Mouse (Mus musculus) limb, embryonic 13.5 days (tissue): Measurements from ENCODE around the gene Rtraf. TPM values are rescaled to one million over a fixed set of nuclear protein-coding genes. Genes with fewer than 3 reads are reported as not detected.

ENCODE experiments used
- ATAC-seq: fragments of 200-750 bp; cut with Nextera tagmentation; 2 replicates; pipeline ENCODE4 v1.8.0; 2017; ENCODE audit warnings: low read depth, moderate number of reproducible peaks, moderate TSS enrichment; ENCODE audit not compliant: low FRiP score
- H3K27ac ChIP-seq: fragments of 300-500 bp; sonication (generic); 2 replicates; pipeline ENCODE4 v1.5.1; 2015; ENCODE audit warnings: inconsistent platforms, mild to moderate bottlenecking, moderate library complexity
- H3K27me3 ChIP-seq: fragments of 300-500 bp; sonication (generic); 2 replicates; pipeline ENCODE4 v1.6.1; 2015; ENCODE audit warnings: mild to moderate bottlenecking, inconsistent platforms
- H3K36me3 ChIP-seq: fragments of 300-500 bp; sonication (generic); 2 replicates; pipeline ENCODE4 v1.6.1; 2015; ENCODE audit warnings: inconsistent platforms, mild to moderate bottlenecking, moderate library complexity
- H3K4me1 ChIP-seq: fragments of 300-500 bp; sonication (generic); 2 replicates; pipeline ENCODE4 v1.6.1; 2015; ENCODE audit warnings: inconsistent platforms
- H3K4me2 ChIP-seq: fragments of 300-500 bp; sonication (generic); replicated peaks from 2 replicates; pipeline ENCODE4 v1.6.1; 2015; ENCODE audit warnings: inconsistent platforms, mild to moderate bottlenecking, moderate library complexity
- H3K4me3 ChIP-seq: fragments of 300-500 bp; sonication (generic); 2 replicates; pipeline ENCODE4 v1.5.1; 2015; ENCODE audit warnings: moderate library complexity, mild to moderate bottlenecking, inconsistent platforms
- H3K9ac ChIP-seq: fragments of 300-500 bp; sonication (generic); 2 replicates; pipeline ENCODE4 v1.6.1; 2015; ENCODE audit warnings: mild to moderate bottlenecking, inconsistent platforms
- H3K9me3 ChIP-seq: fragments of 300-500 bp; sonication (generic); 2 replicates; pipeline ENCODE4 v1.6.1; 2016; ENCODE audit warnings: inconsistent platforms
- WGBS: fragments of 180-500 bp; shearing (Covaris S2); methylation state at CpG from one replicate; pipeline ENCODE4 v1.1.7; 2015; 5-methylcytosine and 5-hydroxymethylcytosine counted together
- polyA plus RNA-seq: library from polyadenylated mRNA; unstranded; fragments of >200 nt; fragmentation: Nextera tagmentation; extraction: Ambion mirVana; gene quantifications from 2 replicates; pipeline ENCODE4 v1.2.1, GENCODE M21; 2015

Gene Rtraf
- polyA plus RNA-seq, 1 experiment from 2014 or later: 239 TPM

DNA sequence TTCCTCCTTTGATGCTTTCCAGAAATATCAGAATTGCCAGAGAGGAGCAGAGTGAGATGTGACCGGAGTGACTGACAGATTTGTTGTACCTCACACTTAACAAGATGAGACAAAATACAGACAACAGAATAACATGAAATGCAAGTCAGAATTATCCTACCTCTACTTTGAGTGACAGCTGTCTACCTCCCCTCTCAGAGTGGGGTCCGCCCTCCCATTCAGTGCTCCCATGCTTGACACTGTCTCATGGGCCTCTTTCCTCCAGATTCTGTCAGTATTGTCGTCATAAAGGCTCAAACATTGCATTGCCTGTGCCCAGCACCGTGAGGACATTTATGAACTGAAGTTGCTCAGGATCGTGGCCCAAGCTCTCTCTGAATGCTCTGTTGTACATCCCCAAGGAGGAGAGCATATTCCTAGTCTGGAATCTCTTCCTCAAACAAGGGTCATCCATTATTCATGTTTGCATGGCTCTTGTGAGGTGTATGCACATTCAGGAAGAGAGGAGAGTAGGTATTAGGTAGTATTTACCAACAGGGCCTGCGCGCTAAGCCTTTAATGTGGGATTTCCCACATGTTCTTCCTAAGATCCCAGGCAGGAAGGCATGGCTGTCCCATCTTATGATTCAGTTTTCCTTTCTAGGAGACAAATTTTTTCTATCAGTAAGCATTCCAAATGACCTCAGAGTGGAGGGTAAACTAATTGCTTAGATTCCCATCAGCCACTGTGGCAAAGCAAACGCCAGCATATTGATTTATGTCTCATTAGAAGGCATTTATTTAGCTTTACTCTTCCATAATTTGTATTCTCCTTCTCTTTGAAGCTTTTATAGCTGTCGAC, 57.9 kb downstream of the Rtraf start:
- 65% methylated on average over 9 of the region's 9 CpGs for WGBS
- no peaks in the 10 kb centered on the region for H3K27me3 ChIP-seq
- H3K36me3 ChIP-seq: peaks cover 25% of the 10 kb centered on the region
- no peak overlapping the region for H3K9ac ChIP-seq
- H3K4me1 ChIP-seq: peaks cover 62% of the 10 kb centered on the region
- no peaks in the 10 kb centered on the region for H3K9me3 ChIP-seq
- ATAC-seq: no peak
- H3K27ac ChIP-seq: no peak overlapping the region
- no peak overlapping the region for H3K4me3 ChIP-seq
- H3K4me2 ChIP-seq: no peak overlapping the region

DNA sequence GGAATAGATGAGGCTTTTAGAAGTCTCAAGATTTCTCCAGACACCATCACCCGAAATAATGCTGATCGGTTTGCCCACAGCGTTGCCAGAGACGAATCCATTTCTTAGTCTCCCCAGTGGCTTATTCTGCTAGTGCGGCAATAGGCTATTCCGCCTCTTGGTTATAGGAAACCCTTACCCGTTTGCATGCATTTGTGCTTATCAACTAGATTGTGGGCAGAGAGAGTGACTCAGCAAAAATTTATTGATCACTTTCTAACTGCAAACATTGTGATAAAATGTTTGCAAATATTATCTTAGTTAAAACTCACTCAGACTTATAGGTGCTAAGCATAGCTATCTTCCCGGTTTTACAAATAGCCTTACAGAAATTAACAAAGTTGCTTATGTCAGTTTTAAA, 59.3 kb downstream of the Rtraf start:
- no peak overlapping the region for H3K9ac ChIP-seq
- H3K4me3 ChIP-seq: no peak overlapping the region
- no peak for ATAC-seq
- H3K27ac ChIP-seq: no peak overlapping the region
- 72% methylated on average over 8 of the region's 8 CpGs for WGBS
- no peak overlapping the region for H3K4me2 ChIP-seq
- H3K9me3 ChIP-seq: no peaks in the 10 kb centered on the region
- no peaks in the 10 kb centered on the region for H3K27me3 ChIP-seq
- H3K36me3 ChIP-seq: peaks cover 25% of the 10 kb centered on the region
- peaks cover 55% of the 10 kb centered on the region for H3K4me1 ChIP-seq

DNA sequence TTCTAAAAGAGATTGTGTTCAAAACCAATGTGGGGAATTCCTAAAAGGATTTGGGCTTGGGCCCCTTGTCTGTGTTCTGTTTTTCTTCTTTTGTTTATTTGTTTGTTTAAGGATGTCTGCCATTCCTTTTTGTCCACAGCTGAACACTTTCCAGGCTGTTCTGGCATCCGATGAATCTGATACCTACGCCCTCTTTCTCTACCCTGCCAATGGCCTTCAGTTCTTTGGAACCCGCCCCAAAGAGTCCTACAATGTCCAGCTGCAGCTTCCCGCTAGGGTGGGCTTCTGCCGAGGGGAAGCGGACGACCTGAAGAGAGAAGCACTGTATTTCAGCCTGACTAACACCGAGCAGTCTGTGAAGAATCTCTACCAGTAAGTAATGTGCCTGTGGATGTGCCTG, 60.1 kb downstream of the Rtraf start:
- peaks cover 20% of the 10 kb centered on the region for H3K36me3 ChIP-seq
- no peak overlapping the region for H3K9ac ChIP-seq
- H3K27me3 ChIP-seq: no peaks in the 10 kb centered on the region
- no peak overlapping the region for H3K4me2 ChIP-seq
- H3K4me3 ChIP-seq: no peak overlapping the region
- no peak for ATAC-seq
- H3K27ac ChIP-seq: no peak overlapping the region
- H3K9me3 ChIP-seq: no peaks in the 10 kb centered on the region
- WGBS: 53% methylated on average over 8 of the region's 8 CpGs
- peaks cover 60% of the 10 kb centered on the region for H3K4me1 ChIP-seq

DNA sequence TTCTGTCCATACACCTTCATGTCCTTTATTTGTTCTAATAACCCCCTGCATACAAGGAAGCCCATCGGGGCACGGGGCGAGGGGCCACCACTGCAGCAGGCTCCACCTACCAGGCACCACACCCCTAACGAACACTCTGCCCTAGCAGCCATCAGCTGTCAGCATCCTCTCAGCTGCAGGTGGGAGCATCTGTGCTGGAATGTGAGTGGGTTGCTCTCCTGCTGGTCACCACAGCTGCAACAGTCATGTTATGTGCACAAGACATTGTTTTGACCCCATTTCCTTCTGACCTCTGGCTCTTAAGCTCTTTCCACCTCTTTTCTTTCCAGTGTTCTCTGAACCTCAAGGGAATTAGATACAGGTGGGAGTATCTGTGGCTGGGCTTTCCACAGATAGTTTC, 61.6 kb downstream of the Rtraf start:
- Histone ChIP-seq H3K4me1 (peaks cover 47% of the 10 kb centered on the region), H3K9me3 (no peaks in the 10 kb centered on the region), H3K27ac (no peak overlapping the region), H3K9ac (no peak overlapping the region), H3K36me3 (peaks cover 24% of the 10 kb centered on the region), H3K27me3 (no peaks in the 10 kb centered on the region), H3K4me2 (no peak overlapping the region), H3K4me3 (no peak overlapping the region)
- ATAC-seq: no peak
- 39% methylated on average over 4 of the region's 4 CpGs for WGBS

Other genes starting within 250 kb of the Rtraf start
- gene Gm2237, start 238.7 kb downstream of the Rtraf start, polyA plus RNA-seq: 2.4 and 3.5 TPM in 2 replicates
- gene Gm5458, start 221.2 kb downstream of the Rtraf start, polyA plus RNA-seq: not detected in 2 replicates
- gene Nid2, start 72.6 kb downstream of the Rtraf start, polyA plus RNA-seq: 99.5 and 104 TPM in 2 replicates
- 62.1 and 71.6 TPM in 2 replicates for gene Gng2, start 153.8 kb upstream of the Rtraf start, polyA plus RNA-seq